Mouse (Mus musculus) G1E (cell line): ENCODE measurements around the gene Aph1a.

Experiments
- CTCF ChIP-seq: IDR thresholded peaks from 2 replicates; pipeline ENCODE4 v1.5.1; 2012; ENCODE audit warnings: low read depth, low read length, inconsistent platforms, mixed read lengths
- GATA1 ChIP-seq: IDR thresholded peaks from 2 replicates; pipeline ENCODE4 v1.6.1; 2012; ENCODE audit warnings: borderline replicate concordance, low read length, inconsistent platforms, mixed read lengths
- POLR2AphosphoS5 ChIP-seq: IDR thresholded peaks from 2 replicates; pipeline ENCODE4 v1.6.1; 2012; ENCODE audit warnings: low read depth, low read length, inconsistent platforms; ENCODE audit not compliant: insufficient replicate concordance

DNA sequence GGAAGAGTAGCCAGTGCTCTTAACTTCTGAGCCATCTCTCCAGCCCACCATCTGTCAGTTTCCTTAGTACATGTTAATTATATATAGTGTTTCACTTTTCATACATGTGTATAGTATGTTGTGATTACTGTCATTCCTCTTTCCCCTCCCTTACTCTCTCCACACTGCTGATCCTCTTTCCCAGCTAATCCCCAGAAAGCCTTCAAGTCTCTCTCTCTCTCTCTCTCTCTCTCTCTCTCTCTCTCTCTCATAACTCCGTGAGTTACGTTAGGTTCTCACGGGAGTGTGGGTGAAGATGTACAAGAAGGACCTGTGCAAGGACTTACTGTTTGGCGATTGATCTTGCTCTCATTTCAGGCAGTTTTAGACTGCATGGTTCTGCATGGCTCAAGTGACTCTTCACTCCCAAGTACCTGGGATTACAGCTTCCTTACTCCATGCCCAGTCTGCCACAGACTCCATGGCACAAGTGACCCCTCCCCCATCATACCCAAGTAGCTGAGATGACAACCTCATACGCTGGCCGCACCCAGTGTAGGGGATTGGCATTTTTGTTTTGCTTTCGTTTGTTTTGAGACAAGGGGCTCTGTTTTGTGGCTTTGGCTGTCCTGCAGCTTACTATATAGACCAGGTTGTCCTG is 39.5 kb downstream of the Aph1a start:
- TF ChIP-seq CTCF (no peak), GATA1 (no peak), POLR2AphosphoS5 (no peak)
